Mouse (Mus musculus) left cerebral cortex, adult 2 months (tissue): ENCODE data around the gene Hectd2. TPM values are rescaled to one million over a fixed set of nuclear protein-coding genes. Genes with fewer than 3 reads are reported as not detected.

Source experiments
- DNase-seq, 2 experiments: peaks; one replicate each; pipeline ENCODE4 v3.0.0; 2021 to 2022; ENCODE audit warnings: low spot score in 2 of 2, mixed read lengths in 1 of 2; ENCODE audit errors: extremely low spot score in 1 of 2
- H3K27ac ChIP-seq: fragments of 200-600 bp; 2 replicates; pipeline ENCODE4 v1.8.1; 2022
- H3K4me3 ChIP-seq: fragments of 200-600 bp; 2 replicates; pipeline ENCODE4 v1.8.1; 2022
- CTCF ChIP-seq: fragments of 200-600 bp; IDR thresholded peaks from 2 replicates; pipeline ENCODE4 v1.8.1; 2022; ENCODE audit warnings: antibody characterized with exemption, mild to moderate bottlenecking, moderate library complexity
- intact Hi-C: fragments of 180-260 bp; cut with DNase I; formaldehyde crosslinking; loops from one replicate; pipeline ENCODE4 v1.15.1; 2025
- total RNA-seq, 2 experiments: library from RNA; stranded (reverse); gene quantifications; 2 replicates each; pipeline ENCODE4 v1.2.3; 2021

The Hectd2 gene
- total RNA-seq, 2 experiments from 2014 or later = 24.6 to 28.7 TPM

GRCm38 (mm10) chr19:36630361-36630760 is 75.9 kb downstream of the Hectd2 start:
- intact Hi-C loops = no loop called here
- H3K27ac ChIP-seq = no peak overlapping the region
- H3K4me3 ChIP-seq = no peak overlapping the region
- no peak for DNase-seq
- no peak for TF ChIP-seq CTCF

- intact Hi-C loops = no loop called here
- TF ChIP-seq CTCF = no peak
- Histone ChIP-seq H3K27ac (no peak overlapping the region), H3K4me3 (no peak overlapping the region)
- no peak for DNase-seq
Measured at GRCm38 (mm10) chr19:36634771-36635170, 80.3 kb downstream of the Hectd2 start.

GRCm38 (mm10) chr19:36637223-36637622 is 82.8 kb downstream of the Hectd2 start:
- no peak for TF ChIP-seq CTCF
- intact Hi-C loops = no loop called here
- Histone ChIP-seq H3K4me3 (no peak overlapping the region), H3K27ac (no peak overlapping the region)
- no peak for DNase-seq

GRCm38 (mm10) chr19:36637948-36638587 is 83.6 kb downstream of the Hectd2 start:
- no peak for DNase-seq
- H3K4me3 ChIP-seq = no peak overlapping the region
- TF ChIP-seq CTCF = no peak
- no peak overlapping the region for H3K27ac ChIP-seq
- intact Hi-C loops = no loop called here

GRCm38 (mm10) chr19:36639072-36639471 is 84.6 kb downstream of the Hectd2 start:
- TF ChIP-seq CTCF = no peak
- no peak for DNase-seq
- intact Hi-C loops = no loop called here
- H3K4me3 ChIP-seq = no peak overlapping the region
- H3K27ac ChIP-seq = no peak overlapping the region

GRCm38 (mm10) chr19:36641128-36641527 is 86.7 kb downstream of the Hectd2 start:
- H3K27ac ChIP-seq = no peak overlapping the region
- intact Hi-C loops = no loop called here

GRCm38 (mm10) chr19:36645308-36645889 is 91.0 kb downstream of the Hectd2 start:
- no peak for DNase-seq
- no peak overlapping the region for H3K27ac ChIP-seq
- no peak overlapping the region for H3K4me3 ChIP-seq
- TF ChIP-seq CTCF = no peak
- intact Hi-C loops = no loop called here

More at GRCm38 (mm10) chr19:36641128-36641527, 86.7 kb downstream of the Hectd2 start:
- H3K4me3 ChIP-seq = no peak overlapping the region
- no peak for DNase-seq
- no peak for TF ChIP-seq CTCF

- no peak for TF ChIP-seq CTCF
- Histone ChIP-seq H3K27ac (no peak overlapping the region), H3K4me3 (no peak overlapping the region)
- DNase-seq = no peak
- intact Hi-C loops = no loop called here
Measured at GRCm38 (mm10) chr19:36646132-36646828, 91.8 kb downstream of the Hectd2 start.

- H3K27ac ChIP-seq = no peak overlapping the region
- H3K4me3 ChIP-seq = no peak overlapping the region
- intact Hi-C loops = no loop called here
- no peak for DNase-seq
- TF ChIP-seq CTCF = no peak
Measured at GRCm38 (mm10) chr19:36652686-36653085, 98.2 kb downstream of the Hectd2 start.

GRCm38 (mm10) chr19:36662734-36663133 is 108.3 kb downstream of the Hectd2 start:
- Histone ChIP-seq H3K4me3 (no peak overlapping the region), H3K27ac (no peak overlapping the region)
- no peak for DNase-seq
- TF ChIP-seq CTCF = no peak
- intact Hi-C loops = no loop called here

GRCm38 (mm10) chr19:36663918-36664317 is 109.5 kb downstream of the Hectd2 start:
- TF ChIP-seq CTCF = no peak
- intact Hi-C loops = no loop called here
- H3K27ac ChIP-seq = no peak overlapping the region
- H3K4me3 ChIP-seq = no peak overlapping the region
- DNase-seq = no peak

GRCm38 (mm10) chr19:36664417-36664816 is 110.0 kb downstream of the Hectd2 start:
- Histone ChIP-seq H3K4me3 (no peak overlapping the region), H3K27ac (no peak overlapping the region)
- intact Hi-C loops = no loop called here
- no peak for TF ChIP-seq CTCF
- no peak for DNase-seq
